Mouse (Mus musculus) forebrain, postnatal 0 days (tissue): ENCODE results near the gene Gm20911. TPM values are rescaled to one million over a fixed set of nuclear protein-coding genes. Genes with fewer than 3 reads are reported as not detected.
"Not testable (repeated sequence)": the region's sequence is repeated elsewhere in the genome, so short reads cannot be mapped to it uniquely, and the experiment has no call there.

Source experiments
- ATAC-seq: fragments of 200-750 bp; cut with Nextera tagmentation; 2 replicates; pipeline ENCODE4 v1.8.0; 2017; ENCODE audit warnings: mild to moderate bottlenecking, moderate library complexity
- DNase-seq: peaks from one replicate; pipeline ENCODE4 v3.0.0-alpha.2; 2015
- H3K27ac ChIP-seq: fragments of 300-500 bp; sonication (generic); 2 replicates; pipeline ENCODE4 v1.5.1; 2014; ENCODE audit warnings: low read depth, mild to moderate bottlenecking, antibody characterized with exemption, low read length, moderate library complexity, mixed read lengths
- H3K27me3 ChIP-seq: fragments of 300-500 bp; sonication (generic); 2 replicates; pipeline ENCODE4 v1.6.1; 2014; ENCODE audit warnings: mild to moderate bottlenecking, low read length, mixed read lengths; ENCODE audit not compliant: insufficient read depth
- H3K36me3 ChIP-seq: fragments of 300-500 bp; sonication (generic); 2 replicates; pipeline ENCODE4 v1.6.1; 2014; ENCODE audit warnings: mild to moderate bottlenecking, moderate library complexity; ENCODE audit not compliant: insufficient read depth
- H3K4me1 ChIP-seq: fragments of 300-500 bp; sonication (generic); 2 replicates; pipeline ENCODE4 v1.6.1; 2014; ENCODE audit warnings: antibody characterized with exemption; ENCODE audit not compliant: insufficient read depth
- H3K4me2 ChIP-seq: fragments of 300-500 bp; sonication (generic); 2 replicates; pipeline ENCODE4 v1.6.1; 2014; ENCODE audit warnings: low read depth, mild to moderate bottlenecking, moderate library complexity
- H3K4me3 ChIP-seq: fragments of 300-500 bp; sonication (generic); 2 replicates; pipeline ENCODE4 v1.5.1; 2014; ENCODE audit warnings: low read depth, low read length, mixed read lengths
- H3K9ac ChIP-seq: fragments of 300-500 bp; sonication (generic); 2 replicates; pipeline ENCODE4 v1.6.1; 2014; ENCODE audit warnings: mild to moderate bottlenecking
- H3K9me3 ChIP-seq: fragments of 300-500 bp; sonication (generic); 2 replicates; pipeline ENCODE4 v1.6.1; 2016; ENCODE audit warnings: low read length
- WGBS: fragments of 180-500 bp; shearing (Covaris S2); extraction: QIAGEN DNeasy Blood & Tissue Kit; methylation state at CpG from one replicate; pipeline ENCODE4 v1.1.7; 2014; 5-methylcytosine and 5-hydroxymethylcytosine counted together
- polyA plus RNA-seq: library from polyadenylated mRNA; unstranded; fragments of >200 nt; fragmentation: Nextera tagmentation; extraction: Ambion mirVana; gene quantifications from 2 replicates; pipeline ENCODE4 v1.2.1, GENCODE M21; 2015
- total RNA-seq: library from RNA; depleted of rRNA; stranded (reverse); fragments of >200 nt; gene quantifications from 2 replicates; pipeline ENCODE4 v1.2.3, GENCODE M21; 2014; rRNA removed

Gm20911 gene
- total RNA-seq (not detected in 2 replicates), polyA plus RNA-seq (not detected in 2 replicates)

DNA sequence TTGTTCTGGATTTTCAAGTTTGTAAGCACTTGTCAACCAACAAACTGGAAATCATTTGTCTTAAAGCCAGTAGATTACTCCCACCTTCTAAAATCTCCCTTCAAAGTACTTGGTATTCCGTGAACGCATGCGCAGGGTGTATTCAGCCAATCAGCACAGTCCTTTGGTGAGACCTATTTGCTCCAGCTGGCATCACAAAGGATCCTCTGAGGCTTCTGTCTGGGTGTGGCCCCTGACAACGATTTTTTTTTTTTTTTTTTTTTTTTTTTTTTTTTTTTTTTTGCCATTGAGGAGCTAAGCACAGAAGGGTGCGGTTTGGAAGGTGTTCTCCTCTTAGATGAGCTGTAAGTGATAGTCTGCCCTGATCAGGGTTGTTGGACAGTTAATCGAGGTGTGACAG lies at the start of gene Gm20911:
Gene Gm20911 (plus strand): TSS at position 301 of the 400 bp plus-strand sequence.
- not testable (repeated sequence) for DNase-seq, H3K36me3 ChIP-seq, H3K9me3 ChIP-seq, H3K4me2 ChIP-seq, H3K4me3 ChIP-seq, H3K27me3 ChIP-seq, H3K9ac ChIP-seq, H3K4me1 ChIP-seq, H3K27ac ChIP-seq, ATAC-seq
- no CpG with 5 or more reads among the region's 6 CpGs for WGBS
